Mouse (Mus musculus) kidney, postnatal 36 days (tissue): Measurements from ENCODE around the gene Fosl1.

Experiments used
- DNase-seq, 2 experiments: peaks; one replicate each; pipeline ENCODE4 v3.0.0; 2021 to 2022; ENCODE audit warnings: mixed read lengths in 2 of 2

The Fosl1 gene

DNA sequence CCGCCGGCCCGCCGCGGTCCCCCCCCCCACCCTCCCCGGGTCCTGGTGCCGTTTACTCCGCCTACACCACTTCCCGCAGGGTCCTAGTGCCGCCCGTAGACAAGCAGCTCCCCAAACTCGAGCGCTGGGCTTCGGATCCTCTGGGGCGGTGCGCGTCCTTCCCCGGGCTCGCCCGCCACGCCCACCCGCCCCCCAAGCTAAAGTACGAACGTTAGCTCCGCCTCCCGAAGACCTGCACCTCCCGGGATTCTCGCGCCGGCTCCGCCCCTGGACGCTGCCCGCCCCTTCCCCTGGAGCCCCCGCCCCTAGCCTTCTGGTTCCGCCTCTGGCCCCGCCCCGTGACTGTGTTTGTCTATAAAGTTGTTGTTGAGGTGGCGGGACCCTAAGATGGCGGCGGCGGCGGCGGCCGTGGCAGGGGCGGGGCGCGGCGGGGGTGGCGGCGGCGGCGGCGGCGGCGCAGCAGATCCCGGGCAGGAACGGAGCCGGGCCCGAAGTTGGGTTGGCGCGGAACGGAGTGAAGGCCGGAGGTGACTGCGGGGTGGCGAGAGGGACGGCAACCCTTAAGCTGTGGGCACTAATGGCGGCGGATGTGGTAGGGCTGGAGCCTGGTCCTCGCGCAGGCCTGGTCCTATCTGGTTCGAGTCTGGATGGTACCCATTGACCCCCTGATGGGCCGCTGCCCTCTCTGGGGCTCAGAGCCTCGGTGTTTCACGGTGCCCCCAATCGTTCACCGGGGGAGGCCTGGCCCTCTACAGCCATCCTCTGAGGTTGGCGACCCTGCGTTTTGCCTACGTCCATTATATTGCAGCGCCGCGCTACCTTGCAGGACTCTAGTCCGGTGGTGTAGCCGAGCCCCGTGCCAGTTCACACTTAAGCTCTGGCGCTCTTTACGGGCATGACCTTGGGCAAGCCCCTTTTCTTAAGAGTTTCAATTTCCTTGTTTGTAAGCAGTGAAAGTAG lies 22.3 kb upstream of the Fosl1 start, which contains the start of the genes Drap1 and AI837181:
TSS of gene Drap1 (minus strand) at position 198 of the 960 bp plus-strand sequence.
TSS of gene AI837181 (plus strand) at position 363 of the 960 bp plus-strand sequence.
- DNase-seq: peak; percentile 96 to 98

DNA sequence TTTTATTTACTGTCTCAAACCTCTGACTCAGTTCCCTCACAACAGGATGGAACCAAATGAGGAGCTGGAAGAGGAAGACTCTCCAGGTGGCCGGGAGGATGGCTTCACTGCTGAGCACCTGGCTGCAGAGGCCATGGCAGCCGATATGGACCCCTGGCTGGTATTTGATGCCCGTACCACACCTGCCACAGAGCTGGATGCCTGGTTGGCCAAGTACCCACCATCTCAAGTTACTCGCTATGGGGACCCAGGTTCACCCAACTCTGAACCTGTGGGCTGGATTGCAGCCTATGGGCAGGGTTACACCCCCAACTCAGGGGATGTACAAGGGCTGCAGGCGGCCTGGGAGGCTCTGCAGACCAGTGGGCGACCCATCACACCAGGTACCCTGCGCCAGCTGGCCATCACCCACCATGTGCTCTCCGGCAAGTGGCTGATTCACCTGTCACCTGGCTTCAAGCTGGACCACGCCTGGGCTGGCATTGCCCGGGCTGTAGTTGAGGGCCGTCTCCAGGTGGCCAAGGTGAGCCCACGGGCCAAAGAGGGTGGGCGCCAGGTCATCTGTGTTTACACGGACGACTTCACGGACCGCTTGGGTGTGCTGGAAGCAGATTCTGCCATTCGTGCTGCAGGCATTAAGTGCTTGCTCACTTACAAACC lies 21.3 kb upstream of the Fosl1 start:
- no peak for DNase-seq

DNA sequence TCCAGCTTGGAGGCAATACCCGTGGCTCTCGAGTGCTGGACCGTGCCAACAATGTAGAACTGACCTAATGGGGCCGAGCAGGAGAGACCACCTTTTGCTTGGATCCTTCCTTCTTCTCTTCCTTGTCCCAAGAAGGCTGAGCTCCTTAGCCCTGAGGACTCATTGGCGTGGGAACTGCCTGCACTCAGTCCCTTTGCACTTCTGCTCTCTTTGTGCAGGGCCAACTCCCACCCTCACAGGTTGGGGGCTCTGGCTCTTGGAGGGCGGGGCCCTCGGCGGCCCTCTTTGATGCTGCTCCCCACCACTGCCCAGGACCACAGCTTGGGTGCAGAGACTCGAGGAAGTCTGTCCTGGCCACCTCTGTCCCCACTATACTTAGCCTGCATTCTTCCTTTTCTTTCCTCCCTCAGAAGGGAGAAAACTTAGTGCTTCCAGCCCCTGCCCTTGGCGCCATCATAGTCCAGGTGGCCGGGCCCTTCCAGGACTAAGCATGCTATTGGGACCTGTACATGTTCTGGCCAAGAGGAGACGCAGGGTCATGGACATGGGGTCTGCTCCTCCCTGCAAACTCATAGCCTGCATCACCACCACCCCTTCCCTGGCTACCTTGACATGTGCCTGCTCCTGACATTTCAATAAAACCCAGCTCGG lies 20.6 kb upstream of the Fosl1 start:
- no peak for DNase-seq

DNA sequence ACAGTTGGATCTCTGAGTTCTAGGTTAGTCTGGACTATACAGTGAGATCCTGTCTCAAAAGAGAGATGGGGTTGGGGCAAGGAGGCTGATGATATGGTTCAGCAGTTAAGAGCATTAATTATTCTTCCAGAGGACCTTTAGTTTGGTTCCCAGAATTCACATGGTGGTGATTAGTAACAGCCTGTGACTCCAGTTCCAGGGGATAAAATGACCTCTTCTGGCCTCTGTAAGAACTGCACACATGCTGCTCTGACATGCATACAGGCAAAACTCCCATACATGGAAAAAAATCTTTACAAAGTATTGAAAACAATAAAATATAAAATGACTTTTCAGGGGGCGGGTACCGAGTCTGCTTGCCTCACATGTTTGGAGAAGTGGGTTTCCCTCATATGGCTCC lies 19.3 kb upstream of the Fosl1 start:
- peak; percentile 60 to 65 for DNase-seq

DNA sequence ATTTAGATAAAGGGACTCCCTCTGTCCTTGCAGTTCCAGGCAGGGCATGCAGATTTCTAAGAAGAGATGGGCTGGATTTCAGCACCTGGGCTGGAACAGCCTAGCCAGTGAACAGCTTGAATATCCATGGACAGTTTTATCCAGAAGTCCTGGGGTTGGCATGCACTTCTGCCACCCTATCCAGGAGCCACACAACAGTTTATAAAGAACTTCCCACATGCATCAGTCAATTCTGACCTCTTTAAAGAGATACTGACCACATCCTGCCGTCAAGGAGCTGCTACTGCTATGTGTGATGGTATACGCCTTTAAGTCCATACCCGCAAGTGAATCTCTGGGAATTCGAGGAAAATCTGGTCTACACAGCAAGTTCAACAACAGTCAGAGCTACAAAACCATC lies 18.1 kb upstream of the Fosl1 start:
- no peak for DNase-seq

DNA sequence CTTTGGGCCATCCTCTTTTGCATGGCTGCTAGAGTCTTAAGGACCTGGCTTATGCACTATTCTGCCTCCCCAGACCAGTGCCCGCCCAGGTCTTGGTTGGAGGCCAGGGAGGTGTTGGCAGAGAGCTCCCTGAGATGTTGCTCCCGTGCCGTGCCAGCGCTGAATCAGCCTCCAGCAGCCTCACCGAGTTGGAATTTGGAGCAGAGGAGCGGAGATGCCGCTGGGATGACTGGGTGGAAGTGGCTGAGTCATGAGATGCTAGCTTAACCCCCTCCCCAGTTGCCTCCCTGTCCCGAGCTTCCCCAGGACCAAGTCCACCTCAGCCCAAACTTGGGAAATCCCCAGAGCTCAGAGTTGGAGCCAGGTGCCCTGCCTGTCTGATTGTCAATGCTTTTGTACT lies 17.5 kb upstream of the Fosl1 start:
- peak; percentile 84 to 88 for DNase-seq

DNA sequence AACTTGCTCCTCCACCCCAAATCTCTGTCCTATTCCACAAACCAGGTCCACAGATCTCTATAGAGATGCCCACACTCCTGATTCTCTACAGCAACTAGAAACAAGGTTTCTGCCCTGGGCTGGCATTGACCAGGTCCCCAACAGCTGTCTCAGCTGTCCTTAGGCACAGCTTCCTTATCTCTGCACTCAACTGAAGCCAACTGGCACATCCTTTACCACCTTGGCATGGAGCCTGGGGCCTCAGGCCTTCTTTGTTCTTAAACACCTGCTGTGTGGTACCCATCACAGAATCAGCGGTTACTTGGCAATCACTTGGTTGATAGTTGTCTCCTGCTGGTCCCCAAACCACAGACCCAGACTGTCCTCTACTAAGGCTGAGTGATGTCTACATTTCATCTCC lies 16.9 kb upstream of the Fosl1 start:
- DNase-seq: no peak

DNA sequence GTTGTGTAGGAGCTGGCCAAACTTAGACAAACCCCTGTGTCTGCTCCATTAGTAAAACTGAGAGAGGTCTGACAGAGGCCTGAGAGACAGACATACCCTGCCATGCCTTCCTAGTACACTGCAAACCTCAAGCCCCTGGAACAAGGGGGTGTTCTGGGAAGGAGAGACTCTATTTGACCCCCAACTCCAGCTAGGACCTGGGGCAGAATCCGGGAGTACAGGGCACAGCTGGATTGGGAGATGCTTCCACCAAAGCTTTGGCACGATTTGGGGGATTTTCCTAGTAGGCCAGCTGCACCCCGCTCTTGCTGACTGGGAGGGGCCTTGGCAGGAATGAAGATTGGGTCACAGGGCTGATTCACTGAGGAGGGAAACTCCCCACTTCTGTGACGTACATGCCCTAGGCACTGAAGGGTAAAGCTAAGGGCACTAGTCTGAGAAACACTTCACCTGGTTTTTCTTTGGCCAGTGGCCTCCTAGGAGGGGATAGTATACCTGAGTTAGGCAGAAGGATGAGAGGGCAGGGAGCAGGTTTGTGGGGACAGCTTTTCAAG lies 15.4 kb upstream of the Fosl1 start:
- no peak for DNase-seq

DNA sequence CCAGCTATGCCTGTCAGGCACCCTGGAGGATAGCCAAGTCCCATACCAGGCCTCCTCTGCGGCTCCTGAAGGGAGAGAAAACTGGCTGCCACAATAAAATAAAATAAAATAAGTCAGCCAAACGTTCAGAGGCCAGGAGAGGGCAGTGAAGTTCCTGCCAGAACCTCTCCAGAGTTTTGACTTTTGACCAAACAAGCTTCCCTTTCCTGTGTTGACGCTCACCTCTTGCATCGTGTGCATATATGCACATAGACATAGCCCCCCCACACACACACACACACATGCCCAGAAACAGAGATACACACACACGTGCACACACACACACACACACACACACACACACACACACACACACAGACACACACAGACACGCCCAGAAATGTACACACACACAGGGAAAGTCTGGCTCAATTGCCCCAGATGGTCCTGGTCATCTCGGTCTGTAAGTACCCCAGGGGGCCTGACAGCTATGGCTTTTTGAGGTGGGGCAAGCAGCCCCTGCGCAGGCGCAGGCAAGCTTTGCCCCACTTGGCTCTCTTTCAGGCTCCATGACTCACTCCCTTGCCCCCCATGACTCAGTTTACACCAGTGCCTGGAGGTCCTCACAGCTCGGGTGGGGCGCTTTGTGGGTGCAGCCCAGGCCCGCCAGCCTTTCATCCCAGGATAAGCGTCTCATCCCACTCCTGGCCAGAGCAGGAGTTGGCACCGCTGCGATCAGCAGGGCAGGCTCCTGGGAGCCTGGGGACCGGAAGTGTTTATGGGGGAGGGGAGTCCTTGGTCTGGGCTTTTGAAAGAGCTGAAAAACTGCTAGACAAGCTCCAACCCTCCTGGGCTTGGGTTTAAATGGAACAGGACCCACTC lies 14.1 kb upstream of the Fosl1 start:
- DNase-seq: peak; percentile 75

DNA sequence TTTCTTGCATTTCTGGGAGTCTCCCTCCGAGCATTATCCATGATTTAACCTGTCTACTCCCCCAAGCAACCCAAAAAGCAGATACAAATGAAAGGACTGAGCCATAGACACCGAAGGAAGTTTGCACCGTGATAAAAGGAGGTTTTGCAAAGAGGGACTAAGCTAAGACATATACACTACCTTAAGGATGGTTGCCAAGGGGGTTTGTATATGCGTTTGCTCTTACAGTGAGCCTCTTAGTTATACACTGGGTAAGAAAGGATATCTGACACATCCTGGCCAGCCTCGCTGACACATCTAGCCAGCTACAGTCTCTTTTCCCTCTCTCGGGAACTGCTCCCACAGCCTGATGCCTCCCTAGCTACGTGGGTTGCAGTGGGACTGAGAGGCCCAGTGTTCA lies 13.4 kb upstream of the Fosl1 start:
- DNase-seq: no peak

DNA sequence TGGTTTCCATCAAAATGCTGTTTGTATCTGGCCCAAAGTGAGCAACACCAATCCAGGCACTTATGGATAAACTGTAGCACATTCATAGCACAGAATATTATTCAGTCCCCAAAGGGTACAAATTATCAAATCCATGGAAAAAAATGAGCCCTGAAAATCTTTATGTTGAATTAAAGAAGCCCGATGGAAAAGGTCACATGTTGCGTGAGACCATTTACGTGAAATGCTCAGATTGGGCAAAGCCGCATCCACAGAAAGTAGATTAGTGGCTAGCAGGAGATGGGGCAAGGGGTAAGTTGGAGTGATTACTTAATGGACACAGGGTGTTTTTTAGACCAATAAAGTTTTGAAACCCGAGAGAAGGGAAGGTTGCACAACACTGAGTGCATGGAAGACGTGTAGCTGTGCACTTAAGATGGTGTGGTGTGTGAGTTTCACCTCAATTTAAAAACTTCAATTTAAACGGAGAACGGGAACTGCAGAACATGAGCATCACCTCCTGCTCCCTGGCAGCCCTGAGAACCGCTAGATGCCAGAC lies 2.9 kb upstream of the Fosl1 start:
- DNase-seq: no peak

DNA sequence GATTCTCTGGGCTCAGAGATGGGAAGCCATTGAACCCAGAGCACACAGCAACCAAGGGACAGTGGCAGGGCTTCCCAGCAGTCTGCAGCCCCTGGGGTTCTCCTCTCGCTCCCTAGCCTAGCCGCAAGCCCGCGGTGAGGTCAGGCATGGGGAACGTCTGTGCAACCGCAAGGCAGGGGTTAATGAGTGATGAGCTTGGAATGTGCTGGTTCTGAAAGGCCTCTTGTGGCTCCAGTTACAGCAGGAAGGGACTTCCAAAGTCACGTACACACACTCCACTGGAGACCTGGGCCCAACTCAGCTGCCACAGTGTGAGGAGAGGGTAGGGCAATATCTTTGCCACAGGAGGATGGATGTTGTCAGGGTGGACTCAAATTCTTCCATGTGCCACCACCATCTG lies 2.4 kb upstream of the Fosl1 start:
- DNase-seq: peak; percentile 64 to 69

DNA sequence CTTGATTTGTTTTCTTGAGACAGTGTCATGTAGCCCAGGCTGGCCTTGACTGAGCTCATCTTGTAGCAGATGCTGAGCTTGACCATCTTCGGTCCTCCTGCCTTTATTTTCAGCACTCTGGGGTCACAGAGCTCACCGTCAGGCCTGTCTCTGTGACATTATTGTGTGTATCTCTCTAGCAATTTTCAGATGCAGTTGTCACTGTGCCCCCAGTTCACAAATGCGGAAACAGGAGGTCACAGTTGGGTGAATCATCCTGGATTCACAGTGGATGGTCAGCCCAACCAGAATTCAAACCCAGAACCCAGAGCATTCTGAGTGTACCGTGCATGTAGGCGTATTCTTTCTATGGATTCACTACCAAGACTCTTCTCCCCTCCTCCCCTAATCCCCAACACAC lies 1.6 kb upstream of the Fosl1 start:
- DNase-seq: no peak

DNA sequence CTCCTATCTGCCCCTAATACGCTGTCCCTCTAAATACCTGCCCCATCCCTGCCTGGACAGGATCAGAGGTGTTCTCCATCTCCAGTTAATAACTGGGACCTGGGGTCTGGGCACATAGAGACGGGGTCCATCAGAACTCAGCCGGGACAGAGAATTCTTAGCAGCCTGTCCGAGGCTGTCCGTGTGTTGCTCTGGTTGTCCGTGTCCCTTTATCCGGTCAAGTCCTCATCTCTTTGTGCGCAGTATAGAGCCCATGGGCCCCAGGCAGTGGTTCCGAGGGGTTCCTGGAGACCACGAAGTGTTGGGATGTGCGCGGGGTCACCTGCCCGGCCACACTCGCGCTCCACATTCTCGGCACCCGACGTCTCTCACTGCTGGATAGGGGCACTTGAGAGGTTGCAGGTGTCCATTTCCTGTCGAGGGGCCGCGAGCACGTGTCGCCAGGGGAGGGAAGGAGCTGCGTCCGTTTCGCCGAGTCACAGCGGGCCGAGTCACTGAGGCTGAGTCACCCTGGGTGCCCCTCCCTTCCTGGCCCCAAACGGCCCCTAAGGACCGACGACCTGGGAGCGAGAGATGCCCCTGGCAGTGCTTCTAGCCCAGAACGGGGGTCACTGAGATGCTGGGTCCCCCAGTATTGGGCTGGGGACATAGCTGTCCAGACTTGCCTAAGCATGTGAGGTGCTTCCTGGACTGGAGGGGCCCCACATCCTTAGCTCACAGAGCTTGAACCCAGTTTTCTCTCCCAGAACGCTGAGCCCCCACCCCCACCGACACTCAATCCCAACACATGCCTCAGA lies 1.2 kb downstream of the Fosl1 start:
- DNase-seq: peak in 1 of 2 experiments; percentile 33

DNA sequence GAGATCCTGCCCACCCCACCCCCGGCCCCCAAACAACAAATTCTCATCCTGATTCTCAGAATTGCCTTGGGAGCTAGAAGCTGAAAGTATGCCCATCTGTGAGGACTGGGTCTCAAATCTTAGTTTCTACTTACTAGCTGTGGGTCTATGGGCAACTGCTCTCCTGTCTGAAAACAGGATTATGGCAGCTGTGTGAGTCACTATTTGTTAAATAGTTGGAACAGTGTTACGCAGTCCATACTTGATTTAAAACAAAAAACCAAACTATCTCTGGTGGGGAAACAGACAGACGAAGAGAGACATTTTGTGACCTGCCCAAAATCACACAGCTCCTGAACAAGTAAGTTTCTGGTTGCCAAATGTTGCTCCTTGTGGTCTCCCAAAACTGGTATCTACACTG lies 2.3 kb downstream of the Fosl1 start:
- no peak for DNase-seq

DNA sequence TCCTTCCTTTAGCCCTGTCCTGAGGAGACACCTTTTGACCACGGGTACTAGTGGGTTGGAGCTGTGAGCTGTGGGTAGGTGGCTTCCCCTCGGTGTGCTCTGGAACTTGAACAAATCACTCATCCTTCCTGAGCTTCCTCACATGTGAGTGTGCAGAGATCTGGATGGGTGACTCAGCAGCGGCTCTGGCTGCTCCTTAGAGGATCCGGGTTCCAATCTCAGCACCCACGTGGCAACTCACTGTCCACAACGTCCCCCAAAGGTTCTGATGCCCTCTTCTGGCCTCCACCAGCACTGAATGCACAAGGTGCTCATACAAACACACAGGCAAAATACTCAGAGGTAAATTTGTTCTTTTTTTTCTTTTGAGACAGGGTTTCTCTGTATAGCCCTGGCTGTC lies 4.4 kb downstream of the Fosl1 start:
- DNase-seq: no peak

DNA sequence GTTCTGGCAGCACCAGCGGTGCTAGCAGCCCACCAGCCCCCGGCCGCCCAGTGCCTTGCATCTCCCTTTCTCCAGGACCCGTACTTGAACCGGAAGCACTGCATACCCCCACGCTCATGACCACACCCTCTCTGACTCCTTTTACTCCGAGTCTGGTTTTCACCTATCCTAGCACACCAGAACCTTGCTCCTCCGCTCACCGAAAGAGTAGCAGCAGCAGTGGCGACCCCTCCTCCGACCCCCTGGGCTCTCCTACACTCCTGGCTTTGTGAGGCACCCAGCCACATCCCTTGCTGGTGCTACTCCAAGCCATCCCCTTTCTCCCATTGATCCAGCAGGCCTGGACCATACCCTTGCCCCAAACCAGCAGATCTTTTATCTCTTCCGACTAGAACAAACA lies 7.7 kb downstream of the Fosl1 start:
- DNase-seq: no peak

DNA sequence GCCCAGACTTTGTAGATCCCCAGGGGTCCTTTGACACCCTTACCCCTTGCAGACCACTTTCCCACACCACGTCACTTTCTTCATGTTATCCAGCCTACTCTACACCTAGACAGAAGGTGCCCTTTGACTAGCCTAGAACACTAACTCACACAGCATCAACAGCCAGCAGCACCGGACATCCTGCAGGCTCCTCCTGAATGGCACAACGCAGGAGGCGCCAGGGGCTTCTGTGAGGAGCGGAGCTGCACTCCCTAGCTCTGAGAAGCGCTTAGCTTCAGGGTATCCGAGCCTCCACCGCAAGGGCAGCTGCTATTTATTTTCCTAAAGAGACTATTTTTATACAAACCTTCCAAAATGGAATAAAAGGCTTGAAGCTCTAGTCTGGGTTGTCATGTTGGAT lies 8.2 kb downstream of the Fosl1 start:
- peak in 1 of 2 experiments; percentile 31 for DNase-seq

DNA sequence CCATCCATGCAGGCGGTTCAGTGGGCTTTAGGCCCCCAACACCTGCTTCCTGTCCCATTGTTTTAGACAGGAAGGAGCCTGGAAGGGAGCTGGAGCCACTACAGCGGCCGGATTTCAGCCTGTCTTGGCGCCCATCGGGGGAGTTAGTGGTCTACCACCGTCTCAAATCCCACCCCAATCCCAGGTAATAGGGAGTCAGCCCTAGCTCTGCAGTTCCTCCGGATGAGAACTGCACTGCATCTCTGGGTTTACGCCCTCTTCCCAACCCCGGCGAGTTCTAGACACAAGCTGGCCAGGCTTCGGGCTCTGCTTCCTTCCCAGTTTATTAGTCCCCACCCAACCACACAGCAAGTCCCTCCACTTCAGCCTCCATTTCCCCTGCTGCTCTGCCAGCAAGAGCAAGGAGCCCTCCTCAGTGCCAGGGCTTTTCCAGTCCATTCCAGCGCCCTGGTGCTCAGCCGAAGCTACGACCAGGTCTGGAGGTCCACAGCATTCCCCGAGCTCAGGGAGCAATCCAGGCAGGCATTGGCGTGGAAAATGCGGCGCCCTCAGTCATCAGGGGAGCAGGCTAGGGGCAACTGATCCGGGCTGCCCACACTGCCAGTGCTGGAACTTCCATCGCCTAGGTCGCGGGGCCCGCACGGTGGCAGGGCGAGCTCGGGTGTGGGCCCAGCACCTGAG lies 9.0 kb downstream of the Fosl1 start:
- DNase-seq: peak; percentile 49 to 57
